11 mouse cellular contexts compared by ENCODE assay signal in the genomic region with DNA sequence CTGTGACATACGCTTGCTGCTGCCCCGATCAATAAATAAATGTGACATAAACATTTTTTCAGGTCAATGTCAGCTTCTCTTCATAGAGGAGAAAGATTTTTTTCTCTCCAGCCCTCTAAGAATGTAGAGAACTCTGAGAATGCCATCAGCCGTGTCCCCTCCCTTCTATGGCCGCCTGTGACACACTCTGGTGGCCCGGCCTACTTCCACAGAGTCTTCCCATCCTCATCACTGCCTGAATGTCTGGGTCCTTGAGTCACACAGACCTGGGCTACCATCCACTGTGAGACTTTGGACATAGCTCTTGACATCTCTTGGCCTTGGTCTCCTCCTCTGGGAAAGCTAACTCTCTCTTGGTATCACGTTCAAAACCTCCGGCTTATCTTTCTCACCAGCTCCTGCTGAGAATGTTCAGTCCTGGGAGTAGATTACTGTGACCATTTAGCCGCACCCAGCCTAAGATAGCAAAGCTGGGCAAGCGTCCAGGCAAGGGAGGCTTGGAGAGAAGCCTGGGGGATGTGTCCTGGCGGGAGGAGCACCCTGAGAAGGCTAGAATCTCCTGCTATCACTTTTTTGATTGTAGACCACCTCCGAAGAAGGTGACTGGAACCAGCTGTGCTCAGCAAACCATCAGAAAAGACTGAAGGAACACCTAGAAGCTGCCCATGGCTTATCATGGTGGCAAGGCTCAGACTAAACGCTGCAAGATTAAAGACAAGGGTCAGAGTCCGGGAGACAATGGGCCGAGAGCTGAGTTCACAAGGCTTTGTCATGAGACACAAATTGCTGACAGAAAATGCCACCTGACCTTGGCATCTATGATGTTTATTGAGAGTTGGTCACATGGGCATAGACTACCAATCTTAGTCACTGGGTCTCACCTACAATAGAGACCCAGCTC. TPM values are rescaled to one million over a fixed set of nuclear protein-coding genes. Genes with fewer than 3 reads are reported as not detected.
DNase-seq lines count a peak whose midpoint lies in the region; ATAC-seq lines count a peak whose summit lies in the region.
"Had no signal": no experiment of that assay in that cellular context is flagged by ENCODE, and none has a peak within 500 bp of the region (broad histone marks: within the 10 kb centered on the region; RNA-seq: fewer than 3 reads in every experiment).

No protein-coding gene starts in this region.

- H3K27ac ChIP-seq in forebrain, embryonic 13.5 days = no peak overlapping the region
- no peak overlapping the region for H3K27ac ChIP-seq in kidney, embryonic 16.5 days (ENCODE audit: low read length)
- no peak overlapping the region for H3K27ac ChIP-seq in forebrain, embryonic 14.5 days (ENCODE audit: low read depth, low read length)
- H3K27ac ChIP-seq: hindbrain, postnatal 0 days had no signal

- peak; percentile 51 for ATAC-seq in erythroid progenitor cell, adult 5-6 weeks (replicated peaks; ENCODE audit: low FRiP score, poor library complexity, severe bottlenecking)
- no peak for ATAC-seq in forebrain, embryonic 13.5 days
- no peak for ATAC-seq in kidney, embryonic 16.5 days (ENCODE audit: low FRiP score, low TSS enrichment)
- no peak for ATAC-seq in forebrain, embryonic 14.5 days
- ATAC-seq: hindbrain, postnatal 0 days had no signal

- 87% methylated on average over 14 of the region's 14 CpGs for WGBS in forebrain, embryonic 13.5 days
- WGBS in kidney, embryonic 16.5 days = 65% methylated on average over 14 of the region's 14 CpGs
- 83% methylated on average over 14 of the region's 14 CpGs for WGBS in forebrain, embryonic 14.5 days

- H3K27me3 ChIP-seq in forebrain, embryonic 13.5 days = 0 out of 2 replicates have a peak, but pooled peaks cover 4% of the 10 kb centered on the region
- H3K27me3 ChIP-seq in kidney, embryonic 16.5 days (ENCODE audit: insufficient read depth, low read length) = no peaks in the 10 kb centered on the region
- no peaks in the 10 kb centered on the region for H3K27me3 ChIP-seq in forebrain, embryonic 14.5 days (replicated peaks; ENCODE audit: control insufficient read depth, insufficient read depth, low read length)

- H3K4me3 ChIP-seq in forebrain, embryonic 13.5 days = no peak overlapping the region
- H3K4me3 ChIP-seq in kidney, embryonic 16.5 days (ENCODE audit: low read length) = no peak overlapping the region
- no peak overlapping the region for H3K4me3 ChIP-seq in forebrain, embryonic 14.5 days (ENCODE audit: low read depth, low read length)

- no peak overlapping the region for H3K4me2 ChIP-seq in forebrain, embryonic 13.5 days
- no peak overlapping the region for H3K4me2 ChIP-seq in kidney, embryonic 16.5 days (replicated peaks; ENCODE audit: low read depth, low read length)
- H3K4me2 ChIP-seq in forebrain, embryonic 14.5 days (ENCODE audit: low read length) = no peak overlapping the region

- intact Hi-C loops in heart, postnatal 25 days (cut with DNase I) = no loop called here

- no peaks in the 10 kb centered on the region for H3K36me3 ChIP-seq in forebrain, embryonic 13.5 days (ENCODE audit: poor library complexity, severe bottlenecking)
- H3K36me3 ChIP-seq in kidney, embryonic 16.5 days (ENCODE audit: insufficient read depth, low read length) = no peaks in the 10 kb centered on the region
- H3K36me3 ChIP-seq in forebrain, embryonic 14.5 days (ENCODE audit: control insufficient read depth, insufficient read depth, low read length) = no peaks in the 10 kb centered on the region
- H3K36me3 ChIP-seq: G1E had no signal

- no peak overlapping the region for H3K9ac ChIP-seq in forebrain, embryonic 13.5 days
- H3K9ac ChIP-seq in kidney, embryonic 16.5 days (replicated peaks; ENCODE audit: low read length) = no peak overlapping the region
- no peak overlapping the region for H3K9ac ChIP-seq in forebrain, embryonic 14.5 days (ENCODE audit: low read length)

- peaks cover 6% of the 10 kb centered on the region for H3K4me1 ChIP-seq in forebrain, embryonic 13.5 days
- peaks cover 7% of the 10 kb centered on the region for H3K4me1 ChIP-seq in kidney, embryonic 16.5 days (ENCODE audit: insufficient read depth, low read length)
- H3K4me1 ChIP-seq in forebrain, embryonic 14.5 days (ENCODE audit: control insufficient read depth, insufficient read depth, low read length) = peaks cover 5% of the 10 kb centered on the region

- DNase-seq in MEL-GATA-1-ER (ENCODE audit: extremely low read depth, low read depth) = peak; percentile 53
- DNase-seq in heart, postnatal 25 days (ENCODE audit: low spot score) = peak; percentile 61
- peak; percentile 68 for DNase-seq in lung, postnatal 36 days
- no peak for DNase-seq in right cerebral cortex, postnatal 4 days
- no peak for DNase-seq in forebrain, embryonic 14.5 days (ENCODE audit: low spot score)

- no peaks in the 10 kb centered on the region for H3K9me3 ChIP-seq in forebrain, embryonic 13.5 days (replicated peaks)
- H3K9me3 ChIP-seq in kidney, embryonic 16.5 days (ENCODE audit: low read length) = no peaks in the 10 kb centered on the region
- no peaks in the 10 kb centered on the region for H3K9me3 ChIP-seq in forebrain, embryonic 14.5 days (replicated peaks; ENCODE audit: control insufficient read depth, low read length)
- H3K9me3 ChIP-seq: G1E had no signal

RNA-seq across cellular contexts. Expression of gene Ccdc63, which starts 3.9 kb away (rescaled TPM):
- total RNA-seq in erythroid progenitor cell, adult 5-6 weeks (2015; ENCODE audit: low replicate concordance) = not detected in 2 replicates
- not detected in 2 replicates for total RNA-seq in erythroid progenitor cell, adult 5-6 weeks (2017; ENCODE audit: low replicate concordance)
- not detected for total RNA-seq in heart, postnatal 25 days (2021)
- not detected in 2 replicates for polyA plus RNA-seq in forebrain, embryonic 13.5 days (2015; fragmentation: Nextera tagmentation; extraction: Ambion mirVana)
- 0.15 TPM in 1 of 2 replicates, not detected in the other for polyA plus RNA-seq in kidney, embryonic 16.5 days (2015; fragmentation: Nextera tagmentation; extraction: Ambion mirVana)
- not detected in 2 replicates for polyA plus RNA-seq in forebrain, embryonic 14.5 days (2014; fragmentation: Nextera tagmentation; extraction: Ambion mirVana)
- polyA plus RNA-seq: G1E; hindbrain, postnatal 0 days; stomach, embryonic 14.5 days had no signal

RNA-seq across cellular contexts. Expression of gene Ppp1cc, which starts 21.3 kb away (rescaled TPM):
- total RNA-seq in erythroid progenitor cell, adult 5-6 weeks (2015; ENCODE audit: low replicate concordance) = 310 and 340 TPM in 2 replicates
- 91.1 and 263 TPM in 2 replicates for total RNA-seq in erythroid progenitor cell, adult 5-6 weeks (2017; ENCODE audit: low replicate concordance)
- total RNA-seq in heart, postnatal 25 days (2021) = 100 to 1,000 TPM; 113 to 128 TPM
- 288 TPM in 2 replicates for polyA plus RNA-seq in forebrain, embryonic 13.5 days (2015; fragmentation: Nextera tagmentation; extraction: Ambion mirVana)
- polyA plus RNA-seq in kidney, embryonic 16.5 days (2015; fragmentation: Nextera tagmentation; extraction: Ambion mirVana) = 269 and 277 TPM in 2 replicates
- polyA plus RNA-seq in forebrain, embryonic 14.5 days (2014; fragmentation: Nextera tagmentation; extraction: Ambion mirVana) = 274 and 280 TPM in 2 replicates

RNA-seq across cellular contexts. Expression of gene Myl2, which starts 36.0 kb away (rescaled TPM):
- total RNA-seq in erythroid progenitor cell, adult 5-6 weeks (2015; ENCODE audit: low replicate concordance) = not detected in 2 replicates
- total RNA-seq in erythroid progenitor cell, adult 5-6 weeks (2017; ENCODE audit: low replicate concordance) = 8.2 TPM in 1 of 2 replicates, not detected in the other
- total RNA-seq in heart, postnatal 25 days (2021) = over 10,000 TPM; 18,094 to 20,102 TPM
- polyA plus RNA-seq in forebrain, embryonic 13.5 days (2015; fragmentation: Nextera tagmentation; extraction: Ambion mirVana) = 0.81 and 3.6 TPM in 2 replicates
- 1.7 and 2.3 TPM in 2 replicates for polyA plus RNA-seq in kidney, embryonic 16.5 days (2015; fragmentation: Nextera tagmentation; extraction: Ambion mirVana)
- 1.0 and 1.1 TPM in 2 replicates for polyA plus RNA-seq in forebrain, embryonic 14.5 days (2014; fragmentation: Nextera tagmentation; extraction: Ambion mirVana)
- total RNA-seq: G1E; hindbrain, postnatal 0 days had no signal
- polyA plus RNA-seq: G1E had no signal

Comparison
In these comparisons a context has a peak if more than half of its experiments do, and no peak if none do; other contexts are left out.
1. DNase-seq: peak in MEL-GATA-1-ER (single experiment), heart, postnatal 25 days (single experiment) and lung, postnatal 36 days (single experiment); none in right cerebral cortex, postnatal 4 days (single experiment) and forebrain, embryonic 14.5 days (single experiment).